Mouse (Mus musculus) myocyte (in vitro differentiated cells): ENCODE measurements around the gene Fbxo41.
A peak's percentile ranks its signal among the peaks of the same experiment; 100 is the strongest.

Source experiments
- E2F4 ChIP-seq: IDR thresholded peaks from one replicate; pipeline ENCODE4 v1.6.1; 2011; ENCODE audit warnings: mild to moderate bottlenecking, control low read depth, moderate library complexity; ENCODE audit not compliant: insufficient read depth
- POLR2A ChIP-seq: IDR thresholded peaks from one replicate; pipeline ENCODE4 v1.6.1; 2011; ENCODE audit warnings: low read depth, mild to moderate bottlenecking, control low read depth, moderate library complexity; ENCODE audit not compliant: insufficient read length
- POLR2AphosphoS2 ChIP-seq: IDR thresholded peaks from one replicate; pipeline ENCODE4 v1.6.1; 2011; ENCODE audit warnings: low read depth, control low read depth; ENCODE audit not compliant: insufficient read length
- REST ChIP-seq: IDR thresholded peaks from one replicate; pipeline ENCODE4 v1.6.1; 2011; ENCODE audit warnings: mild to moderate bottlenecking, control low read depth, moderate library complexity; ENCODE audit not compliant: insufficient read depth, insufficient read length

GRCm38 (mm10) chr6:85450697-85451663 is 51.8 kb downstream of the Fbxo41 start, which contains the start of gene Cct7:
- TF ChIP-seq REST: no peak
- peak; percentile 59 for TF ChIP-seq POLR2A
- TF ChIP-seq E2F4: no peak
- no peak for TF ChIP-seq POLR2AphosphoS2
